Mouse (Mus musculus): ENCODE measurements around the gene Hoxc10. TPM values are rescaled to one million over a fixed set of nuclear protein-coding genes. Genes with fewer than 3 reads are reported as not detected.

Hoxc10 gene
- polyA plus RNA-seq, 1 experiment from 2014 or later = not detected

GRCm38 (mm10) chr15:102963259-102963658 is 3.3 kb upstream of the Hoxc10 start:
- Histone ChIP-seq H3K27ac (no peak overlapping the region), H3K4me2 (no peak overlapping the region), H3K36me3 (no peaks in the 10 kb centered on the region), H3K4me1 (replicated peaks) (0 out of 2 replicates have a peak, but pooled peaks cover 2% of the 10 kb centered on the region), H3K27me3 (peaks cover 96% of the 10 kb centered on the region), H3K9ac (no peak overlapping the region), H3K4me3 (replicated peaks) (no peak overlapping the region), H3K9me3 (replicated peaks) (no peaks in the 10 kb centered on the region)
- WGBS (ENCODE audit: insufficient replicate concordance) = 4% methylated on average over 8 of the region's 8 CpGs
- ATAC-seq (ENCODE audit: low read depth) (no peak), DNase-seq (no peak)

DNA sequence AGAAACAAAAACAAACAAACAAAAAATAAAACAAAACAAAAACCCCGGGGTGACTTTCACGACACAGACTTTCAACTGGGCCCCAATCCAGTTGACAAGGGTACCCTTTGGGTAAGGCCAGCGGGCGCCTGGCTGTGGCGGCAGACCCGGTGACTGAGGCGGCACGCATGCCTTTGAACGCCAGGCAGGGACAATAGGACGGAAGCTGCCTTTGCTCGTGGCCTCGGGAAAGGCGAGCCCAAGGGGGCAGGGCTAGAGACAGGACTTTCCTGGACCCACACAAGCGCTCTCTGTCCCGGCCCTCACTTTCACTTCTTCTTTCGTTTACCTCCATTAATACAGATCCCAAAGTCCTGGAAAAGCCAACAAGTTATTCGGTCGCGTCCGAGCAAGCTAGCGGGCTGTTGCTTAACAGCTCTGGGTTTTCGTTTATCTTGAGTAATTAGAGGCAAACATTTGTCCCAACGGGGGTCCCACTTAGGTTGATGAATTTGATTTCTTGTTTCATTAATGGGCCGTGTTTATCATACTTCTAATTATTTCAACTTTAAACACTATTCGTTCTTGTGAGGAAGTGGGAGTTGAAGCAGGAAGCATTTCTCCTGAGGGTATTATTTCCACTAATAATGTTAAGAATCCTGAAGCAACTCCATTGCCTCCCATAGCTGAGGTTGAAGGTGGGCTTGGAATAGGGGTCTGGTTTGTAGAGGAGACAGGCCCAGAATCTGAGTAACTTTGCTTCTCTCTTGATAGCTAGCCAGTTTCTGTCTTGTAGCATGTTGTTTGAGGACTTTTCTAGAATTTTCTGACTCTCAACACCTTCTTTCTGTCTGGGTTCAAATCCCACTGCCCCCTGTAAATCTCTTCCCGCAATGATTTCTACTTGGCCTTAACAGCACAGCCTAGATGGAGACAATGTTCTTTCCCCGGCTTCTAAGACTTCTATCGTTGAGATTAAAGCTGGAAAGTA is 2.6 kb upstream of the Hoxc10 start:
- Histone ChIP-seq H3K4me3 (replicated peaks) (no peak overlapping the region), H3K4me2 (no peak overlapping the region), H3K4me1 (replicated peaks) (0 out of 2 replicates have a peak, but pooled peaks cover 2% of the 10 kb centered on the region), H3K9ac (no peak overlapping the region), H3K27me3 (peaks cover 96% of the 10 kb centered on the region), H3K9me3 (replicated peaks) (no peaks in the 10 kb centered on the region), H3K36me3 (no peaks in the 10 kb centered on the region), H3K27ac (no peak overlapping the region)
- DNase-seq (no peak), ATAC-seq (ENCODE audit: low read depth) (no peak)
- 2% methylated on average over 28 of the region's 28 CpGs for WGBS (ENCODE audit: insufficient replicate concordance)

DNA sequence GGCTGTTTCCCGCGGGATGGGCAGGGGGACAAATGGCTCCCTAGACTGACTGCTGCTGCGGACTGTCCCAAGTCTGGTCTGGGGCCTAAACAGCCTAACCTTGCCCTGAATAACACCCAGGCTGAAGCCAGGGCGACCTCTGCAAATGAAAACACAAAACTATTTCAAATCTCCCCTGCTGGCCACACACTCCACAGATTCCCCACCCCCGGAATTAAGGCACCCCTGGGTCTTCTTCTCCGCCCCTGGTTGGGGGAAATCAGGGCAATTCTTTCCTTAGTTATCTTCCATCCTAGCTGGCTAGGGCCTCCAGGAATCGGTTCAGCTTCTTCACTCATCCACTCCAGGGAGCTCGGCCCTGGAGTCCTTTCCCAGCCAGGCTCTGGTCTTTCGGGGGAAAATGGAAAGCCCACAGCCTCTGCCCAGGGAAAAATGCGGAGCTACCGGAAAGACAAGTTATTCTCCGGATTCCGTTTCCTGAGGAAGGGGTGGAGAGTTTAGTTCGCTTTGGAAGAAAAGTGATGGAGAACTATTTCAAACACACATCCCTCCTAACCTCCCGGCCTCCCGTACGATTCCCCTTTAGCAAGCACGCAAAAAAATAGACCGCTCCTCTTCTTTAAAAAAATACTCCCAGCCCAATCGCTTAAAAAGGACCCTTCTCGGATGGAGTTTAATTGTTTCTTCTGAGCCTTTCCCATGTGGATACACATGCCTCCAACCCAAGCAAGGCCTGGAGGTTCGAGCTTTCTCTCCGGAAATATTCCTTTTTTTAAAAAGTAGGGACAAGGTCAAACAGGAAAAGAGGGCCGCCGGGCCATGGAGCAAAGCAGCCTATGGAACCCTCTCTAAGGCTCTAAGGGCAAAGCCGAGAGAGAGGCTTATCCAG is 1.3 kb upstream of the Hoxc10 start:
- WGBS (ENCODE audit: insufficient replicate concordance) = 5% methylated on average over 26 of the region's 26 CpGs
- Histone ChIP-seq H3K36me3 (no peaks in the 10 kb centered on the region), H3K4me2 (no peak overlapping the region), H3K27me3 (peaks cover 98% of the 10 kb centered on the region), H3K4me3 (replicated peaks) (no peak overlapping the region), H3K27ac (no peak overlapping the region), H3K4me1 (replicated peaks) (0 out of 2 replicates have a peak, but pooled peaks cover 2% of the 10 kb centered on the region), H3K9me3 (replicated peaks) (no peaks in the 10 kb centered on the region), H3K9ac (no peak overlapping the region)
- ATAC-seq (ENCODE audit: low read depth) = no peak
- no peak for DNase-seq

- Histone ChIP-seq H3K4me2 (no peak overlapping the region), H3K4me1 (replicated peaks) (0 out of 2 replicates have a peak, but pooled peaks cover 2% of the 10 kb centered on the region), H3K27me3 (peaks cover 98% of the 10 kb centered on the region), H3K9ac (no peak overlapping the region), H3K9me3 (replicated peaks) (no peaks in the 10 kb centered on the region), H3K27ac (no peak overlapping the region), H3K4me3 (replicated peaks) (no peak overlapping the region), H3K36me3 (no peaks in the 10 kb centered on the region)
- DNase-seq = peak; percentile 23
- WGBS (ENCODE audit: insufficient replicate concordance) = 4% methylated on average over 28 of the region's 30 CpGs
- ATAC-seq (ENCODE audit: low read depth) = no peak
Observed at GRCm38 (mm10) chr15:102965892-102966775, 462 bp upstream of the Hoxc10 start.

DNA sequence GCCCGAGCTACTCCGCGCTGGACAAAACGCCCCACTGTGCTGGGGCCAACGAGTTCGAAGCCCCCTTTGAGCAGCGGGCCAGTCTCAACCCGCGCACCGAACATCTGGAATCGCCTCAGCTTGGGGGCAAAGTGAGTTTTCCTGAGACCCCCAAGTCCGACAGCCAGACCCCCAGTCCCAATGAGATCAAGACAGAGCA is 615 bp downstream of the Hoxc10 start, which contains the start of gene Hoxc5:
Gene Hoxc5 (plus strand): TSS at position 132 of the 199 bp plus-strand sequence.
- Histone ChIP-seq H3K9me3 (replicated peaks) (no peaks in the 10 kb centered on the region), H3K4me3 (replicated peaks) (no peak within 1 kb of the TSS), H3K27me3 (peaks cover 99% of the 10 kb centered on the region), H3K27ac (no peak within 1 kb of the TSS), H3K4me1 (replicated peaks) (0 out of 2 replicates have a peak, but pooled peaks cover 2% of the 10 kb centered on the region), H3K4me2 (no peak within 1 kb of the TSS), H3K9ac (no peak within 1 kb of the TSS), H3K36me3 (no peaks in the 10 kb centered on the region)
- DNase-seq (no peak), ATAC-seq (ENCODE audit: low read depth) (no peak)
- WGBS (ENCODE audit: insufficient replicate concordance) = 4% methylated on average over 12 of the region's 12 CpGs

DNA sequence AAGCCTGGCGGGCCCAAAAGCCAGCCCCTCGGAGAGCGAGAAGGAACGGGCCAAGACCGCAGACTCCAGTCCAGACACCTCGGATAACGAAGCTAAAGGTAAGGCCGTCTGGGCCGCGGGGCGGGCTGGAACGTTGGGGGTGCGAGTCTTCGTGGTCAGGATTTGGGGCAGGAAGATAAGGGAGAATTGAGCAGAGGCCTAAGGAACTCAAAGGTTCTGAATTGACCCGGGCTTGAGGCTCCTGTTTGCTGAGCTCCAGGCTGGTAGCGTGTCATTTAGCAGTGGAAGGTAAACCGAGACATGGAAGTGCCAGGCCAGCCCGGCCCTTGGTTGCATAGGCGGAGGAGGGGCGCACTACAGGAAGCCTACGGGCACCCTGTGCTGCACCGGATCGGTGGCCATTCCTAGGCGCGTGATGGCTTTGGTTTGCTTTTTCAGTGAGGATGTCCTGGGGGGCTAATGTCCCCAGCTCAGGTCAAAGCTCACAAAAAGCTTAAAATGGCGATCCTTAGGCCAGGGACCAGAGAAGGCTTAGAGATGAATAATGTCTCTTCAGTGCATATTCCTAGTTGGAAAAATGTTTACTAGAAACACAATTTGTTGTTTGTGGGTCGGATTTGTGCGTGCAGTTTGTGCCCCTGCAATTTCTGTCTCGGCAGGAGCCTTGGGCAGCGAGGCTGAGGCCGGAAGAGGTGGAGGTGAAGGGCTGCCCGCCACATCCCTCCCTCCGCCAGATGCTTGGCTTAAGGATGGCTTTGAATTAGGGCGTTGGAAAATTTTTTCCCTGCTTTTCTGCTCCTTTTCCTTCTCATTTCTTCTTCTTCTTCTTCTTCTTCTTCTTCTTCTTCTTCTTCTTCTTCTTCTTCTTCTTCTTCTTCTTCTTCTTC is 1.2 kb downstream of the Hoxc10 start:
- Histone ChIP-seq H3K27ac (no peak overlapping the region), H3K36me3 (no peaks in the 10 kb centered on the region), H3K9me3 (replicated peaks) (no peaks in the 10 kb centered on the region), H3K27me3 (peaks cover 99% of the 10 kb centered on the region), H3K9ac (no peak overlapping the region), H3K4me1 (replicated peaks) (0 out of 2 replicates have a peak, but pooled peaks cover 2% of the 10 kb centered on the region), H3K4me2 (no peak overlapping the region), H3K4me3 (replicated peaks) (no peak overlapping the region)
- WGBS (ENCODE audit: insufficient replicate concordance) = 3% methylated on average over 34 of the region's 34 CpGs
- ATAC-seq (ENCODE audit: low read depth) (no peak), DNase-seq (no peak)

GRCm38 (mm10) chr15:102969296-102969695 is 2.7 kb downstream of the Hoxc10 start:
- H3K9ac ChIP-seq = no peak overlapping the region
- WGBS (ENCODE audit: insufficient replicate concordance) = 18% methylated on average over 1 of the region's 1 CpGs
- no peaks in the 10 kb centered on the region for H3K36me3 ChIP-seq
- ATAC-seq (ENCODE audit: low read depth) (no peak), DNase-seq (no peak)
- H3K27ac ChIP-seq = no peak overlapping the region
- H3K4me1 ChIP-seq (replicated peaks) = 0 out of 2 replicates have a peak, but pooled peaks cover 2% of the 10 kb centered on the region
- H3K27me3 ChIP-seq = peaks cover 99% of the 10 kb centered on the region
- no peaks in the 10 kb centered on the region for H3K9me3 ChIP-seq (replicated peaks)
- H3K4me3 ChIP-seq (replicated peaks) = no peak overlapping the region
- no peak overlapping the region for H3K4me2 ChIP-seq

DNA sequence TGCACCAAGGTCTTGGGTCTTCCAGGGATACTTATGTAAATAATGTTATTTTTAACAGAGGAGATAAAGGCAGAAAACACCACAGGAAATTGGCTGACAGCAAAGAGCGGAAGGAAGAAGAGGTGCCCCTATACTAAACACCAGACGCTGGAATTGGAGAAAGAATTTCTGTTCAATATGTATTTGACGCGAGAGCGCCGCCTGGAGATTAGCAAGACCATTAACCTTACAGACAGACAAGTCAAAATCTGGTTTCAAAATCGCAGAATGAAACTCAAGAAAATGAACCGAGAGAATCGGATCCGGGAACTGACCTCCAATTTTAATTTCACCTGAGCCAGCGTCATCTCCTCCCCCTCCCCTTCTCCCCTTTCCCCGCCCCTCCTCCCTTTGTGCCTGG is 4.1 kb downstream of the Hoxc10 start:
- H3K36me3 ChIP-seq = no peaks in the 10 kb centered on the region
- DNase-seq = no peak
- H3K27ac ChIP-seq = no peak overlapping the region
- no peaks in the 10 kb centered on the region for H3K9me3 ChIP-seq (replicated peaks)
- WGBS (ENCODE audit: insufficient replicate concordance) = 2% methylated on average over 12 of the region's 12 CpGs
- H3K4me1 ChIP-seq (replicated peaks) = 0 out of 2 replicates have a peak, but pooled peaks cover 2% of the 10 kb centered on the region
- no peak for ATAC-seq (ENCODE audit: low read depth)
- peaks cover 99% of the 10 kb centered on the region for H3K27me3 ChIP-seq
- H3K4me2 ChIP-seq = no peak overlapping the region
- H3K4me3 ChIP-seq (replicated peaks) = no peak overlapping the region
- H3K9ac ChIP-seq = no peak overlapping the region

- Histone ChIP-seq H3K27ac (no peak overlapping the region), H3K27me3 (peaks cover 99% of the 10 kb centered on the region), H3K9ac (no peak overlapping the region), H3K4me2 (no peak overlapping the region), H3K36me3 (no peaks in the 10 kb centered on the region), H3K4me3 (replicated peaks) (no peak overlapping the region), H3K4me1 (replicated peaks) (no peaks in the 10 kb centered on the region), H3K9me3 (replicated peaks) (no peaks in the 10 kb centered on the region)
- ATAC-seq (ENCODE audit: low read depth) (no peak), DNase-seq (no peak)
- 3% methylated on average over 21 of the region's 21 CpGs for WGBS (ENCODE audit: insufficient replicate concordance)
Observed at GRCm38 (mm10) chr15:102972254-102972653, 5.7 kb downstream of the Hoxc10 start.

- H3K36me3 ChIP-seq = no peaks in the 10 kb centered on the region
- WGBS (ENCODE audit: insufficient replicate concordance) = 1% methylated on average over 6 of the region's 6 CpGs
- no peaks in the 10 kb centered on the region for H3K4me1 ChIP-seq (replicated peaks)
- DNase-seq (no peak), ATAC-seq (ENCODE audit: low read depth) (no peak)
- H3K4me2 ChIP-seq = no peak overlapping the region
- peaks cover 99% of the 10 kb centered on the region for H3K27me3 ChIP-seq
- no peak overlapping the region for H3K4me3 ChIP-seq (replicated peaks)
- no peaks in the 10 kb centered on the region for H3K9me3 ChIP-seq (replicated peaks)
- no peak overlapping the region for H3K9ac ChIP-seq
- H3K27ac ChIP-seq = no peak overlapping the region
Observed at GRCm38 (mm10) chr15:102972753-102973152, 6.2 kb downstream of the Hoxc10 start.
